Mouse (Mus musculus) lung, adult 2 months (tissue): ENCODE data around the gene Zscan2.

ENCODE experiments used
- CTCF ChIP-seq: fragments of 200-500 bp; IDR thresholded peaks from 2 replicates; pipeline ENCODE4 v1.5.1; 2011; ENCODE audit warnings: mild to moderate bottlenecking, low read length, control low read depth; ENCODE audit not compliant: insufficient read depth
- POLR2A ChIP-seq: fragments of 200-500 bp; IDR thresholded peaks from 2 replicates; pipeline ENCODE4 v1.6.1; 2011; ENCODE audit warnings: low read depth, mild to moderate bottlenecking, control low read depth, low read length, borderline replicate concordance; ENCODE audit errors: extremely low read depth

- TF ChIP-seq POLR2A, result no peak
- TF ChIP-seq CTCF, result no peak
Observed at GRCm38 (mm10) chr7:80862475-80862874, 1.8 kb downstream of the Zscan2 start.
